Mouse (Mus musculus) megakaryocyte, embryonic 14.5 days (primary cell): Measurements from ENCODE around the gene Tctex1d2.

Experiments
- FLI1 ChIP-seq: IDR thresholded peaks from 2 replicates; pipeline ENCODE4 v1.6.1; 2012; ENCODE audit warnings: low read length, inconsistent platforms, mixed read lengths
- GATA1 ChIP-seq: IDR thresholded peaks from 3 replicates; pipeline ENCODE4 v1.6.1; 2012; ENCODE audit warnings: mixed read lengths, low read length, inconsistent platforms, borderline replicate concordance

DNA sequence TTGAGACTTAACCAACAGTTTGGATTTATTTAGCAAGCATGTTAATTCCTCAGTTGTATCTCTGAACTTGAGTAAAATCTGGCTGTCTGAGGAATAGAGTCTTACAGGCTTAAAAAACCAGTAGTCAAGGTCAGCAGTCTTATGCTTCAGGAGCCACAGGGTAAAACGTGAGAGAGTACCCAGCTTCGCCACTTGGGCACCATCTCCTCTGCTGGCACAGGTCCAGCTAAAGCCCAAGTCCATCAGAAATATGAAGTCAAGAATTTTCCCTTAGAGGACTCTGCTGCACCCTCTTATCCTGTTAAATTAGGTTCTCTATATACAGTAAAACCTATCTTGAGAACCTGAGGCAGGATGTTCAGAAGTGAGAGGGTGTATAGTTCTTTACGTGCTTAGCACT is 32.7 kb upstream of the Tctex1d2 start:
- TF ChIP-seq GATA1 (no peak), FLI1 (no peak)
